Mouse (Mus musculus) stomach, embryonic 16.5 days (tissue): Measurements from ENCODE around the gene Ccdc175. TPM values are rescaled to one million over a fixed set of nuclear protein-coding genes. Genes with fewer than 3 reads are reported as not detected.
A peak's percentile ranks its signal among the peaks of the same experiment; 100 is the strongest.

Experiments
- ATAC-seq: fragments of 200-750 bp; cut with Nextera tagmentation; 2 replicates; pipeline ENCODE4 v1.8.0; 2017; ENCODE audit warnings: moderate number of reproducible peaks, moderate TSS enrichment; ENCODE audit not compliant: insufficient read depth, low FRiP score
- H3K27ac ChIP-seq: fragments of 300-500 bp; sonication (generic); 2 replicates; pipeline ENCODE4 v1.5.1; 2014; ENCODE audit warnings: low read length
- H3K27me3 ChIP-seq: fragments of 300-500 bp; sonication (generic); 2 replicates; pipeline ENCODE4 v1.6.1; 2014; ENCODE audit warnings: low read length, control low read depth, mixed read lengths; ENCODE audit not compliant: control insufficient read depth, insufficient read depth
- H3K36me3 ChIP-seq: fragments of 300-500 bp; sonication (generic); 2 replicates; pipeline ENCODE4 v1.6.1; 2014; ENCODE audit warnings: low read length; ENCODE audit not compliant: control insufficient read depth, insufficient read depth
- H3K4me1 ChIP-seq: fragments of 300-500 bp; sonication (generic); 2 replicates; pipeline ENCODE4 v1.6.1; 2014; ENCODE audit warnings: low read length, control low read depth, mixed read lengths; ENCODE audit not compliant: control insufficient read depth, insufficient read depth
- H3K4me2 ChIP-seq: fragments of 300-500 bp; sonication (generic); 2 replicates; pipeline ENCODE4 v1.6.1; 2014; ENCODE audit warnings: low read depth, low read length, mixed read lengths
- H3K4me3 ChIP-seq: fragments of 300-500 bp; sonication (generic); replicated peaks from 2 replicates; pipeline ENCODE4 v1.5.1; 2014; ENCODE audit warnings: mild to moderate bottlenecking, low read length
- H3K9ac ChIP-seq: fragments of 300-500 bp; sonication (generic); 2 replicates; pipeline ENCODE4 v1.6.1; 2014; ENCODE audit warnings: low read length
- H3K9me3 ChIP-seq: fragments of 300-500 bp; sonication (generic); replicated peaks from 2 replicates; pipeline ENCODE4 v1.6.1; 2016; ENCODE audit warnings: low read length, control low read depth; ENCODE audit not compliant: control insufficient read depth
- WGBS: fragments of 180-500 bp; shearing (Covaris S2); extraction: QIAGEN DNeasy Blood & Tissue Kit; methylation state at CpG from one replicate; pipeline ENCODE4 v1.1.7; 2014; 5-methylcytosine and 5-hydroxymethylcytosine counted together
- polyA plus RNA-seq: library from polyadenylated mRNA; unstranded; fragments of >200 nt; fragmentation: Nextera tagmentation; extraction: Ambion mirVana; gene quantifications from 2 replicates; pipeline ENCODE4 v1.2.1, GENCODE M21; 2015

Ccdc175 gene
- polyA plus RNA-seq, 1 experiment from 2014 or later, result not detected

GRCm38 (mm10) chr12:72200828-72201227 lies 16.0 kb upstream of the Ccdc175 start:
- Histone ChIP-seq H3K27me3 (no peaks in the 10 kb centered on the region), H3K9ac (no peak overlapping the region), H3K27ac (no peak overlapping the region), H3K9me3 (no peaks in the 10 kb centered on the region), H3K4me3 (no peak overlapping the region), H3K36me3 (no peaks in the 10 kb centered on the region), H3K4me2 (no peak overlapping the region), H3K4me1 (no peaks in the 10 kb centered on the region)
- WGBS, result 89% methylated on average over 3 of the region's 3 CpGs
- ATAC-seq, result no peak

- H3K9me3 ChIP-seq, result no peaks in the 10 kb centered on the region
- 49% methylated on average over 18 of the region's 18 CpGs for WGBS
- no peaks in the 10 kb centered on the region for H3K4me1 ChIP-seq
- no peaks in the 10 kb centered on the region for H3K27me3 ChIP-seq
- H3K9ac ChIP-seq, result no peak overlapping the region
- no peak for ATAC-seq
- H3K27ac ChIP-seq, result no peak overlapping the region
- no peak overlapping the region for H3K4me3 ChIP-seq
- H3K36me3 ChIP-seq, result no peaks in the 10 kb centered on the region
- H3K4me2 ChIP-seq, result peak overlapping the region; percentile 28
Measured at GRCm38 (mm10) chr12:72197925-72198486, 13.2 kb upstream of the Ccdc175 start.

- no peaks in the 10 kb centered on the region for H3K27me3 ChIP-seq
- WGBS, result 59% methylated on average over 7 of the region's 7 CpGs
- H3K36me3 ChIP-seq, result no peaks in the 10 kb centered on the region
- no peak overlapping the region for H3K4me2 ChIP-seq
- ATAC-seq, result no peak
- no peaks in the 10 kb centered on the region for H3K4me1 ChIP-seq
- H3K9me3 ChIP-seq, result no peaks in the 10 kb centered on the region
- no peak overlapping the region for H3K9ac ChIP-seq
- H3K4me3 ChIP-seq, result no peak overlapping the region
- no peak overlapping the region for H3K27ac ChIP-seq
Measured at GRCm38 (mm10) chr12:72197434-72197833, 12.6 kb upstream of the Ccdc175 start.

DNA sequence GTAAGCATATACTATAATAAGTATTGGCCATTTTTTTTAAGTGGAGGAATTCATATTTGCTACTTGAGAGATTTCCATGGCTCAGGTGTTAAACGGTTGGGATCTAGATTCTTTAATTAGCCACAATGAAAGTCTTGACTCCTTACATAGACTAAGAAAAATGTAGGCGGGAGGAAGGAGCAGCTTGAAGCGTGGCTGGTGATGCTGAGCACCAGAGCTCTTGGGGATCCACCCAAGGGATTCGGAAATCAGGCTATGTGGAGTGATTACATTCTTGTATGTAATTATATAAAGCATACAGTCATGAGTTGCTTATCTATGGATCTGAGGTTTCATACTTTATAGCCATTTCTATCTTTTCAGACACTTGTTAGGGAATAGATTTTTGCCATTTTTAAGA lies 5.3 kb downstream of the Ccdc175 start:
- no peaks in the 10 kb centered on the region for H3K4me1 ChIP-seq
- H3K27me3 ChIP-seq, result no peaks in the 10 kb centered on the region
- no peak overlapping the region for H3K4me3 ChIP-seq
- no peak overlapping the region for H3K9ac ChIP-seq
- H3K27ac ChIP-seq, result no peak overlapping the region
- no peaks in the 10 kb centered on the region for H3K36me3 ChIP-seq
- H3K9me3 ChIP-seq, result no peaks in the 10 kb centered on the region
- H3K4me2 ChIP-seq, result no peak overlapping the region
- no peak for ATAC-seq
- WGBS, result 77% methylated on average over 4 of the region's 4 CpGs

- WGBS, result 87% methylated on average over 3 of the region's 3 CpGs
- H3K9ac ChIP-seq, result no peak overlapping the region
- no peak for ATAC-seq
- no peak overlapping the region for H3K27ac ChIP-seq
- H3K4me2 ChIP-seq, result no peak overlapping the region
- no peaks in the 10 kb centered on the region for H3K27me3 ChIP-seq
- no peaks in the 10 kb centered on the region for H3K4me1 ChIP-seq
- no peaks in the 10 kb centered on the region for H3K36me3 ChIP-seq
- H3K9me3 ChIP-seq, result no peaks in the 10 kb centered on the region
- H3K4me3 ChIP-seq, result no peak overlapping the region
Measured at GRCm38 (mm10) chr12:72178322-72178721, 6.5 kb downstream of the Ccdc175 start.

DNA sequence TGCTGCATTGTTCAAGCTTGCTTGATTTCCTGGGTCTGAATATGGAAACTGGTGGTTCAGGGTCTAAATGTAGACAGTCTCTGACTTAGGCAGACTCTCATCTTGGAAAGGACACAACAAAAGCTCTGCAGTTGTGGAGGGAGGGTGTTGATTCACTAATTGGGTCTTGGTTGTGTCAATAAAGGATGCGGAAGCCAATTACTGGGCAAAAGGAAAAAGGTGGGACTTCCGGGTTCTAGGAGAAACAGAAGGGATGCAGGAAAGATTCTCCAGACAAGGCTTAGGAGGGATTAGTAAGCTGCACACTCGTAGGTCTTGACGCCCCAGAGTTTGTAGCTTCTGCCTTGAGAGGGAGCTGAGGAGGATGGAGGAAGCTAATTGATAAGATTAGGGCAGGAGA lies 26.4 kb downstream of the Ccdc175 start:
- 65% methylated on average over 4 of the region's 4 CpGs for WGBS
- no peaks in the 10 kb centered on the region for H3K4me1 ChIP-seq
- no peak overlapping the region for H3K4me2 ChIP-seq
- H3K4me3 ChIP-seq, result no peak overlapping the region
- no peaks in the 10 kb centered on the region for H3K36me3 ChIP-seq
- no peaks in the 10 kb centered on the region for H3K9me3 ChIP-seq
- no peak for ATAC-seq
- no peak overlapping the region for H3K9ac ChIP-seq
- H3K27ac ChIP-seq, result no peak overlapping the region
- H3K27me3 ChIP-seq, result no peaks in the 10 kb centered on the region

DNA sequence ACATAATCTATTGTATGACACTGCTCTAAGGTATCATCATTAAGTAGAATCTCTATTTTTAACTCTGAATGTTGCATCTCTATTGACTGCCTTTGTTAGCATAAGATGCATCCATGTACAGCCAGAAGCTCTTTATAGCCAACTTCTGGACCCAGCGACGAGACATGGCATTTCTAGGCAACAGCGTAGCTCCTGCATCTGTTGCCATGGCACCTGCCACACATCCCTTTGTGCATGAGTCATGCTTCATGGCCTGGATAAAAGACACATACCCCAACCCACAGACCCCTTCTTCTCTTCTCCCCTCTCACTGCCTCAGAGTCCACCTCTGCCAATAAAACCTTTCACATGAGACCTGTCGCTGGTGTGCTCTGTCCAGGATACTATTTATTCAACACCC lies 34.0 kb downstream of the Ccdc175 start:
- 87% methylated on average over 4 of the region's 4 CpGs for WGBS

GRCm38 (mm10) chr12:72129203-72129602 lies 55.6 kb downstream of the Ccdc175 start:
- Histone ChIP-seq H3K36me3 (no peaks in the 10 kb centered on the region), H3K27ac (no peak overlapping the region), H3K9ac (no peak overlapping the region), H3K4me3 (no peak overlapping the region), H3K4me1 (no peaks in the 10 kb centered on the region), H3K4me2 (no peak overlapping the region), H3K9me3 (no peaks in the 10 kb centered on the region), H3K27me3 (no peaks in the 10 kb centered on the region)
- 89% methylated on average over 10 of the region's 10 CpGs for WGBS
- ATAC-seq, result no peak

More for the DNA sequence above, 34.0 kb downstream of the Ccdc175 start:
- Histone ChIP-seq H3K9me3 (no peaks in the 10 kb centered on the region), H3K4me3 (no peak overlapping the region), H3K36me3 (no peaks in the 10 kb centered on the region), H3K4me1 (no peaks in the 10 kb centered on the region), H3K9ac (no peak overlapping the region), H3K27me3 (no peaks in the 10 kb centered on the region), H3K4me2 (no peak overlapping the region), H3K27ac (no peak overlapping the region)
- ATAC-seq, result no peak

DNA sequence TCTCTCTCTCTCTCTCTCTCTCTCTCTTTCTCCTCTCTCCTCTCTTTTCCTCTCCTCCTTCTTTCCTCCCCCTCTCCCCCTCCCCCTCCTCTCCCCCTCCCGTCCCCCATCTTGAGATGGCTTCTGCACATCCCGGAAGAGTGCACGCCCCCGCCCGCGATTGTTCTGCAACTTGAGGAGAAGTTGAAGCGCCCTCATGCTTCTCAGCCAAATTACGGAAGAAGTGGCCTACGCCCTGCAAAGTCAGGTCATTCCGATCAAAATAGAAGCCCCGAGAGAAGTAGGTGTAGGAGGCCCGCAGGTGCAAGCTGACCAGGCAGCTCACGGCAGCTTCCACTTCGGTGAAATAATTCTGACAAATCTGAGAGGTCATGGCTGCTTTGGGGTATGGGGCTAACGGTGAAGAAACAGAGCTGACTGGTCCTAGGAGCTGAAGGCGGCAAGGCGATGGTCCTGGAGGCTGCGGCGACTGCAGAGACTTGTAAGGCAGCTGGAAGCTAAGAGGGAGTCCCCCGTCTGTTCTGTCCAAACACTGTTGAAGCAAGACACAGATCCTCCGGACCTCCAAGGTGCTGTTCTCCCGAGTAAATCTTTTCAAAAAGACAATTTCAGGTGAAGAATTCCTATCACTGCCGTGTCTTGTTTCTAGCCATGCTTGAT lies 69.0 kb downstream of the Ccdc175 start:
- H3K27me3 ChIP-seq, result no peaks in the 10 kb centered on the region
- H3K36me3 ChIP-seq, result no peaks in the 10 kb centered on the region
- no peak overlapping the region for H3K4me3 ChIP-seq
- H3K9ac ChIP-seq, result no peak overlapping the region
- no peaks in the 10 kb centered on the region for H3K4me1 ChIP-seq
- H3K4me2 ChIP-seq, result no peak overlapping the region
- no peak for ATAC-seq
- no peaks in the 10 kb centered on the region for H3K9me3 ChIP-seq
- 71% methylated on average over 22 of the region's 23 CpGs for WGBS
- H3K27ac ChIP-seq, result no peak overlapping the region
